Comparison of ENCODE assay signal across 9 mouse cellular contexts in the genomic region with DNA sequence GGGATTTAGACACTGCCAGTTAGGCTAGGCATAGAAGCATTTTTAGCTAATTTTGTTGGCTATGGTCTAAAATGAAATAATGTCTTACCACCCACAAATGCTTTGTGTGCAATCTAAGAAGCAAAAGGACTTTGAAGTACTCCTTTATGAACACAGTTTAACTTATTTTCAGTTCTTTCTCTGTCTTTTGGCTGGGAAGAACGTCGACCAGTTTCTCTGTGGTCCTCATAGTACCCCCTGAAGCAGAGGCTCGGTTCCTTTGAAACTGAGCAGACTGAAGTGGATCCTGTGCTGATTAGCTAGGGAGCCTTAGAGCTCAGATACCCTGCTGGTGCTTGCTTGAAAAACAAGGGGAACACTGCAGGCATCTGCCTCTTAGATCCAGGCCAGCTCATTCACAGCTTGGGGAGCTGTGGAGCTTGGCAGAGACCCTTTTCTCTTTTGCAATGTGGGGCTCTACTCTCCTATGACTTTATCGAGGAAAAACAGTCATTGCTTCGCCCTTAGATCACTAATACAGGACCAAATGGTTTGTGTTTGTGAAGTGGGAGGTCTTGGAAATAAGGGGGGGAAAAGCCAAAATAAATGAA. TPM values are rescaled to one million over a fixed set of nuclear protein-coding genes. Genes with fewer than 3 reads are reported as not detected.
A peak's percentile ranks its signal among the peaks of the same experiment; 100 is the strongest.
DNase-seq lines count a peak whose midpoint lies in the region; ATAC-seq and TF ChIP-seq lines count a peak whose summit lies in the region.
"Had no signal": no experiment of that assay in that cellular context is flagged by ENCODE, and none has a peak within 500 bp of the region (broad histone marks: within the 10 kb centered on the region; RNA-seq: fewer than 3 reads in every experiment).

No protein-coding gene starts in this region.

- peak; percentile 16; the same call in 1 of the 2 replicates for TF ChIP-seq CTCF in midbrain, postnatal 0 days (IDR thresholded peaks at IDR 0.05)

- ATAC-seq in forebrain, embryonic 13.5 days: peak; percentile 53; the same call in 1 of the 2 replicates
- ATAC-seq in midbrain, postnatal 0 days (ENCODE audit: low FRiP score): no peak
- ATAC-seq in stomach, embryonic 16.5 days (ENCODE audit: insufficient read depth, low FRiP score): no peak
- ATAC-seq in intestine, embryonic 15.5 days: no peak

- H3K4me1 ChIP-seq in forebrain, embryonic 13.5 days: peaks cover 11% of the 10 kb centered on the region
- peaks cover 17% of the 10 kb centered on the region for H3K4me1 ChIP-seq in forebrain, embryonic 10.5 days
- H3K4me1 ChIP-seq in midbrain, postnatal 0 days (ENCODE audit: insufficient read depth, low read length): no peaks in the 10 kb centered on the region; the same call in 1 of the 2 replicates
- peaks cover 11% of the 10 kb centered on the region for H3K4me1 ChIP-seq in midbrain, embryonic 10.5 days
- peaks cover 5% of the 10 kb centered on the region; the same call in 1 of the 2 replicates for H3K4me1 ChIP-seq in stomach, embryonic 16.5 days (ENCODE audit: control insufficient read depth, insufficient read depth, low read length)
- H3K4me1 ChIP-seq in intestine, embryonic 15.5 days (replicated peaks): peaks cover 8% of the 10 kb centered on the region

- no peaks in the 10 kb centered on the region for H3K36me3 ChIP-seq in forebrain, embryonic 13.5 days (ENCODE audit: poor library complexity, severe bottlenecking)
- H3K36me3 ChIP-seq in forebrain, embryonic 10.5 days (replicated peaks): no peaks in the 10 kb centered on the region
- no peaks in the 10 kb centered on the region for H3K36me3 ChIP-seq in midbrain, postnatal 0 days (ENCODE audit: insufficient read depth, low read length)
- no peaks in the 10 kb centered on the region for H3K36me3 ChIP-seq in midbrain, embryonic 10.5 days
- no peaks in the 10 kb centered on the region for H3K36me3 ChIP-seq in stomach, embryonic 16.5 days (ENCODE audit: control insufficient read depth, insufficient read depth, low read length)
- H3K36me3 ChIP-seq in intestine, embryonic 15.5 days: no peaks in the 10 kb centered on the region

- no peak overlapping the region for H3K4me3 ChIP-seq in forebrain, embryonic 13.5 days
- H3K4me3 ChIP-seq in forebrain, embryonic 10.5 days: no peak overlapping the region
- H3K4me3 ChIP-seq in midbrain, postnatal 0 days (ENCODE audit: low read depth, low read length): no peak overlapping the region
- H3K4me3 ChIP-seq in midbrain, embryonic 10.5 days: no peak overlapping the region
- H3K4me3 ChIP-seq in stomach, embryonic 16.5 days (replicated peaks; ENCODE audit: low read length): no peak overlapping the region
- no peak overlapping the region for H3K4me3 ChIP-seq in intestine, embryonic 15.5 days (replicated peaks)
- H3K4me3 ChIP-seq: megakaryocyte, embryonic 14.5 days had no signal

- H3K9ac ChIP-seq in forebrain, embryonic 13.5 days: no peak overlapping the region
- no peak overlapping the region for H3K9ac ChIP-seq in midbrain, postnatal 0 days (replicated peaks; ENCODE audit: low read length, poor library complexity, severe bottlenecking)
- H3K9ac ChIP-seq in stomach, embryonic 16.5 days (ENCODE audit: low read length): no peak overlapping the region
- H3K9ac ChIP-seq in intestine, embryonic 15.5 days: no peak overlapping the region

- WGBS in forebrain, embryonic 13.5 days: 2% methylated on average over 5 of the region's 5 CpGs
- WGBS in forebrain, embryonic 10.5 days: 4% methylated on average over 5 of the region's 5 CpGs
- WGBS in midbrain, postnatal 0 days: 10% methylated on average over 5 of the region's 5 CpGs
- WGBS in midbrain, embryonic 10.5 days: 2% methylated on average over 5 of the region's 5 CpGs
- WGBS in stomach, embryonic 16.5 days: 17% methylated on average over 5 of the region's 5 CpGs
- 14% methylated on average over 5 of the region's 5 CpGs for WGBS in intestine, embryonic 15.5 days

- peaks cover 34% of the 10 kb centered on the region for H3K27me3 ChIP-seq in forebrain, embryonic 13.5 days
- peaks cover 48% of the 10 kb centered on the region for H3K27me3 ChIP-seq in forebrain, embryonic 10.5 days (ENCODE audit: poor library complexity, severe bottlenecking)
- H3K27me3 ChIP-seq in midbrain, postnatal 0 days (ENCODE audit: insufficient read depth, low read length): peaks cover 16% of the 10 kb centered on the region
- peaks cover 41% of the 10 kb centered on the region for H3K27me3 ChIP-seq in midbrain, embryonic 10.5 days (ENCODE audit: low read depth, poor library complexity, severe bottlenecking)
- H3K27me3 ChIP-seq in stomach, embryonic 16.5 days (ENCODE audit: control insufficient read depth, insufficient read depth, low read length): no peaks in the 10 kb centered on the region; the same call in 1 of the 2 replicates
- peaks cover 14% of the 10 kb centered on the region for H3K27me3 ChIP-seq in intestine, embryonic 15.5 days (replicated peaks)

- H3K27ac ChIP-seq in forebrain, embryonic 13.5 days: no peak overlapping the region
- no peak overlapping the region for H3K27ac ChIP-seq in forebrain, embryonic 10.5 days
- H3K27ac ChIP-seq in midbrain, postnatal 0 days (ENCODE audit: low read depth, low read length): no peak overlapping the region
- no peak overlapping the region for H3K27ac ChIP-seq in midbrain, embryonic 10.5 days (replicated peaks)
- 0 out of 2 replicates have a peak overlapping the region, but pooled peaks have one; percentile 9 for H3K27ac ChIP-seq in stomach, embryonic 16.5 days (ENCODE audit: low read length)
- H3K27ac ChIP-seq in intestine, embryonic 15.5 days: no peak overlapping the region

- no peak for DNase-seq in forebrain, embryonic 10.5 days (ENCODE audit: extremely low spot score, low spot score)
- DNase-seq in midbrain, postnatal 0 days (ENCODE audit: low spot score): no peak
- DNase-seq in midbrain, embryonic 10.5 days (ENCODE audit: low spot score): no peak
- peak; percentile 20 to 57 for DNase-seq in layer of hippocampus, adult 18-20 months (ENCODE audit: low spot score in 2 of 2)
- DNase-seq in spleen, postnatal 36 days (ENCODE audit: low spot score in 2 of 2): no peak

- H3K4me2 ChIP-seq in forebrain, embryonic 13.5 days: no peak overlapping the region
- no peak overlapping the region for H3K4me2 ChIP-seq in midbrain, postnatal 0 days (ENCODE audit: low read depth, low read length, poor library complexity, severe bottlenecking)
- no peak overlapping the region for H3K4me2 ChIP-seq in stomach, embryonic 16.5 days (ENCODE audit: low read depth, low read length)
- no peak overlapping the region for H3K4me2 ChIP-seq in intestine, embryonic 15.5 days (replicated peaks)

- no peaks in the 10 kb centered on the region for H3K9me3 ChIP-seq in forebrain, embryonic 13.5 days (replicated peaks)
- H3K9me3 ChIP-seq in forebrain, embryonic 10.5 days: no peaks in the 10 kb centered on the region
- H3K9me3 ChIP-seq in midbrain, postnatal 0 days (ENCODE audit: low read length): no peaks in the 10 kb centered on the region
- no peaks in the 10 kb centered on the region for H3K9me3 ChIP-seq in midbrain, embryonic 10.5 days (replicated peaks)
- no peaks in the 10 kb centered on the region for H3K9me3 ChIP-seq in stomach, embryonic 16.5 days (replicated peaks; ENCODE audit: control insufficient read depth, low read length)
- no peaks in the 10 kb centered on the region for H3K9me3 ChIP-seq in intestine, embryonic 15.5 days

RNA-seq across cellular contexts. Expression of a gene that starts 1.9 kb away (rescaled TPM):
- polyA plus RNA-seq in forebrain, embryonic 13.5 days (2015; fragmentation: Nextera tagmentation; extraction: Ambion mirVana): 1.3 and 1.5 TPM in 2 replicates
- polyA plus RNA-seq in forebrain, embryonic 10.5 days (2016; fragmentation: Nextera tagmentation; extraction: Ambion mirVana): 0.71 and 0.72 TPM in 2 replicates
- 8.9 and 9.0 TPM in 2 replicates for total RNA-seq in midbrain, postnatal 0 days (2014; rRNA removed)
- 2.8 and 4.1 TPM in 2 replicates for polyA plus RNA-seq in midbrain, postnatal 0 days (2015; fragmentation: Nextera tagmentation; extraction: Ambion mirVana)
- 1.8 and 2.0 TPM in 2 replicates for polyA plus RNA-seq in midbrain, embryonic 10.5 days (2016; fragmentation: Nextera tagmentation; extraction: Ambion mirVana)
- total RNA-seq in layer of hippocampus, adult 18-20 months (2021): 1 to 10 TPM; 1.7 to 2.4 TPM
- 7.4 and 7.6 TPM in 2 replicates for polyA plus RNA-seq in stomach, embryonic 16.5 days (2015; fragmentation: Nextera tagmentation; extraction: Ambion mirVana)
- 1.0 and 1.3 TPM in 2 replicates for polyA plus RNA-seq in intestine, embryonic 15.5 days (2015; fragmentation: Nextera tagmentation; extraction: Ambion mirVana)

Comparison
In these comparisons a context has a peak if more than half of its experiments do, and no peak if none do; other contexts are left out.
1. DNase-seq: peak in layer of hippocampus, adult 18-20 months (2 of 2); none in forebrain, embryonic 10.5 days (single experiment), midbrain, postnatal 0 days (single experiment), midbrain, embryonic 10.5 days (single experiment) and spleen, postnatal 36 days (0 of 2).